8 mouse cellular contexts compared by ENCODE assay signal in genomic region chr4:101458341-101458740, GRCm38 (mm10). TPM values are rescaled to one million over a fixed set of nuclear protein-coding genes. Genes with fewer than 3 reads are reported as not detected.
DNase-seq lines count a peak whose midpoint lies in the region; ATAC-seq and TF ChIP-seq lines count a peak whose summit lies in the region.

No protein-coding gene starts in this region.

- no peaks in the 10 kb centered on the region for H3K27me3 ChIP-seq in liver, embryonic 12.5 days (replicated peaks)
- H3K27me3 ChIP-seq in heart, postnatal 0 days (ENCODE audit: control insufficient read depth, insufficient read depth, low read length), result no peaks in the 10 kb centered on the region
- H3K27me3 ChIP-seq in thymus, adult 2 months (ENCODE audit: control insufficient read depth, insufficient read depth, low read length), result no peaks in the 10 kb centered on the region

- DNase-seq in liver, result peak; percentile 18
- DNase-seq in T-cell, adult 2 months (ENCODE audit: low spot score), result peak; percentile 12
- DNase-seq in cerebellum, postnatal 4 days (ENCODE audit: low spot score in 2 of 2), result peak; percentile 34 to 55
- DNase-seq in heart, postnatal 0 days (ENCODE audit: low spot score), result peak; percentile 62
- DNase-seq in layer of hippocampus, adult 8-10 months (ENCODE audit: low spot score in 2 of 2), result peak; percentile 50 to 76
- DNase-seq in lung, postnatal 25 days (ENCODE audit: low spot score), result peak; percentile 47
- peak; percentile 46 for DNase-seq in thymus, adult 2 months

- H3K4me3 ChIP-seq in liver, embryonic 12.5 days, result no peak overlapping the region
- no peak overlapping the region for H3K4me3 ChIP-seq in heart, postnatal 0 days (ENCODE audit: low read depth, low read length)
- H3K4me3 ChIP-seq in thymus, adult 2 months (ENCODE audit: control insufficient read depth, insufficient read depth, low read length), result no peak overlapping the region

- H3K4me2 ChIP-seq in liver, embryonic 12.5 days, result no peak overlapping the region
- H3K4me2 ChIP-seq in heart, postnatal 0 days (ENCODE audit: low read depth, low read length), result no peak overlapping the region

- H3K9ac ChIP-seq in liver, embryonic 12.5 days, result no peak overlapping the region
- H3K9ac ChIP-seq in heart, postnatal 0 days (replicated peaks; ENCODE audit: low read depth, low read length), result no peak overlapping the region

- no peaks in the 10 kb centered on the region for H3K9me3 ChIP-seq in liver, embryonic 12.5 days (replicated peaks)
- H3K9me3 ChIP-seq in heart, postnatal 0 days (replicated peaks; ENCODE audit: control insufficient read depth, low read length), result no peaks in the 10 kb centered on the region

- no peak overlapping the region for H3K27ac ChIP-seq in liver, embryonic 12.5 days
- H3K27ac ChIP-seq in heart, postnatal 0 days (ENCODE audit: low read depth), result no peak overlapping the region
- no peak overlapping the region for H3K27ac ChIP-seq in thymus, adult 2 months (ENCODE audit: control insufficient read depth, insufficient read depth, low read length)

- TF ChIP-seq POLR2A in thymus, adult 2 months (IDR thresholded peaks at IDR 0.05; ENCODE audit: control insufficient read depth, extremely low read depth, insufficient read depth, low read length, poor library complexity), result no peak

- peaks cover 14% of the 10 kb centered on the region for H3K36me3 ChIP-seq in liver, embryonic 12.5 days
- H3K36me3 ChIP-seq in heart, postnatal 0 days (replicated peaks; ENCODE audit: control insufficient read depth, insufficient read depth, low read length), result peaks cover 9% of the 10 kb centered on the region; the same call in 1 of the 2 replicates
- no peaks in the 10 kb centered on the region for H3K36me3 ChIP-seq in thymus, adult 2 months (ENCODE audit: control insufficient read depth, insufficient read depth, low read length)

- no peak for TF ChIP-seq EP300 in heart, postnatal 0 days (IDR thresholded peaks at IDR 0.05; ENCODE audit: low read depth)

- WGBS in liver, embryonic 12.5 days (ENCODE audit: insufficient replicate concordance), result 19% methylated on average over 2 of the region's 2 CpGs
- 34% methylated on average over 2 of the region's 2 CpGs for WGBS in heart, postnatal 0 days
- WGBS in thymus, adult 2 months, result 31% methylated on average over 2 of the region's 2 CpGs

- peak; percentile 74 for TF ChIP-seq CTCF in heart, postnatal 0 days (IDR thresholded peaks at IDR 0.05; ENCODE audit: low read depth)
- TF ChIP-seq CTCF in thymus, adult 2 months (IDR thresholded peaks at IDR 0.05; ENCODE audit: borderline replicate concordance, control insufficient read depth, extremely low read depth, insufficient read depth, low read length, poor library complexity), result 0 out of 2 replicates have a peak, but pooled peaks have one; percentile 27

- ATAC-seq in liver, embryonic 12.5 days, result no peak
- no peak for ATAC-seq in heart, postnatal 0 days (ENCODE audit: insufficient read depth, low read depth)

- H3K4me1 ChIP-seq in liver, embryonic 12.5 days, result no peaks in the 10 kb centered on the region
- peaks cover 5% of the 10 kb centered on the region; the same call in 1 of the 2 replicates for H3K4me1 ChIP-seq in heart, postnatal 0 days (ENCODE audit: control insufficient read depth, insufficient read depth)
- no peaks in the 10 kb centered on the region for H3K4me1 ChIP-seq in thymus, adult 2 months (replicated peaks; ENCODE audit: control insufficient read depth, insufficient read depth, low read length)

RNA-seq across cellular contexts. Expression of gene Dnajc6, which starts 38.1 kb away (rescaled TPM):
- polyA plus RNA-seq in liver, embryonic 12.5 days (2016; fragmentation: Nextera tagmentation; extraction: Ambion mirVana), result 0.02 and 0.10 TPM in 2 replicates
- total RNA-seq in heart, postnatal 0 days (2014; rRNA removed; ENCODE audit: low replicate concordance), result 1.2 and 11.6 TPM in 2 replicates
- polyA plus RNA-seq in heart, postnatal 0 days (2015; fragmentation: Nextera tagmentation; extraction: Ambion mirVana), result 0.07 and 0.08 TPM in 2 replicates
- 100 to 1,000 TPM; 267 to 340 (median 308) TPM for total RNA-seq in layer of hippocampus, adult 8-10 months (2022)
- 29.6 and 31.9 TPM in 2 replicates for polyA plus RNA-seq in thymus, adult 2 months (2012; rRNA removed)

RNA-seq across cellular contexts. Expression of gene Ak4, which starts 39.3 kb away (rescaled TPM):
- polyA plus RNA-seq in liver, embryonic 12.5 days (2016; fragmentation: Nextera tagmentation; extraction: Ambion mirVana), result 11.7 and 12.0 TPM in 2 replicates
- 11.0 and 18.4 TPM in 2 replicates for total RNA-seq in heart, postnatal 0 days (2014; rRNA removed; ENCODE audit: low replicate concordance)
- 4.6 and 5.3 TPM in 2 replicates for polyA plus RNA-seq in heart, postnatal 0 days (2015; fragmentation: Nextera tagmentation; extraction: Ambion mirVana)
- 10 to 100 TPM; 49.4 to 89.0 (median 61.8) TPM for total RNA-seq in layer of hippocampus, adult 8-10 months (2022)
- 0.71 and 1.5 TPM in 2 replicates for polyA plus RNA-seq in thymus, adult 2 months (2012; rRNA removed)

Comparison
In these comparisons a context has a peak if more than half of its experiments do, and no peak if none do; other contexts are left out.
1. DNase-seq: peak in every context shown above with its lines; median percentile 63 in layer of hippocampus, adult 8-10 months; 62 in heart, postnatal 0 days; 47 in lung, postnatal 25 days; 46 in thymus, adult 2 months; 44 in cerebellum, postnatal 4 days; 18 in liver; 12 in T-cell, adult 2 months.
2. RNA of gene Dnajc6, which starts 38.1 kb away (polyA plus RNA-seq): 29.6 to 31.9 TPM in thymus, adult 2 months; 0.02 to 0.10 TPM in liver, embryonic 12.5 days and 0.07 to 0.08 TPM in heart, postnatal 0 days; every median in the first group is over 10 times any median in the second.